Mouse (Mus musculus) hindbrain, embryonic 10.5 days (tissue): ENCODE results near the gene S100a1. TPM values are rescaled to one million over a fixed set of nuclear protein-coding genes. Genes with fewer than 3 reads are reported as not detected.
A peak's percentile ranks its signal among the peaks of the same experiment; 100 is the strongest.

Experiments used
- DNase-seq: peaks from one replicate; pipeline ENCODE4 v3.0.0-alpha.2; 2017; ENCODE audit warnings: low spot score
- H3K27ac ChIP-seq: fragments of 300-500 bp; sonication (generic); 2 replicates; pipeline ENCODE4 v1.5.1; 2016; ENCODE audit warnings: mild to moderate bottlenecking, moderate library complexity
- H3K27me3 ChIP-seq: fragments of 300-500 bp; sonication (generic); 2 replicates; pipeline ENCODE4 v1.6.1; 2016; ENCODE audit warnings: mild to moderate bottlenecking; ENCODE audit not compliant: poor library complexity, insufficient read depth, severe bottlenecking
- H3K36me3 ChIP-seq: fragments of 300-500 bp; sonication (generic); 2 replicates; pipeline ENCODE4 v1.6.1; 2016; ENCODE audit warnings: mild to moderate bottlenecking, moderate library complexity
- H3K4me1 ChIP-seq: fragments of 300-500 bp; sonication (generic); replicated peaks from 2 replicates; pipeline ENCODE4 v1.6.1; 2016; ENCODE audit warnings: mild to moderate bottlenecking
- H3K4me3 ChIP-seq: fragments of 300-500 bp; sonication (generic); 2 replicates; pipeline ENCODE4 v1.5.1; 2016; ENCODE audit warnings: mild to moderate bottlenecking, moderate library complexity
- H3K9me3 ChIP-seq: fragments of 300-500 bp; sonication (generic); 2 replicates; pipeline ENCODE4 v1.6.1; 2016; ENCODE audit warnings: mild to moderate bottlenecking, moderate library complexity
- WGBS: fragments of 180-500 bp; shearing (Covaris S2); methylation state at CpG from one replicate; pipeline ENCODE4 v1.1.7; 2016; 5-methylcytosine and 5-hydroxymethylcytosine counted together
- polyA plus RNA-seq: library from polyadenylated mRNA; unstranded; fragments of >200 nt; fragmentation: Nextera tagmentation; extraction: Ambion mirVana; gene quantifications from 2 replicates; pipeline ENCODE4 v1.2.1, GENCODE M21; 2016

S100a1 gene
- polyA plus RNA-seq, 1 experiment from 2014 or later = 7.7 TPM

GRCm38 (mm10) chr3:90526580-90526979, 12.4 kb upstream of the S100a1 start, which contains the start of gene S100a14:
Gene S100a14 (plus strand): TSS chr3:90526856.
- H3K9me3 ChIP-seq = no peaks in the 10 kb centered on the region

GRCm38 (mm10) chr3:90526076-90526475, 11.9 kb upstream of the S100a1 start:
- H3K36me3 ChIP-seq = no peaks in the 10 kb centered on the region
- H3K4me1 ChIP-seq = no peaks in the 10 kb centered on the region
- 77% methylated on average over 2 of the region's 2 CpGs for WGBS
- no peaks in the 10 kb centered on the region for H3K9me3 ChIP-seq
- H3K27me3 ChIP-seq = peaks cover 5% of the 10 kb centered on the region; the same call in 1 of the 2 replicates
- H3K4me3 ChIP-seq = no peak overlapping the region
- H3K27ac ChIP-seq = no peak overlapping the region
- DNase-seq = no peak

More at GRCm38 (mm10) chr3:90526580-90526979, 12.4 kb upstream of the S100a1 start, which contains the start of gene S100a14:
- no peak for DNase-seq
- WGBS = 83% methylated on average over 5 of the region's 5 CpGs
- Histone ChIP-seq H3K27ac (no peak within 1 kb of the TSS), H3K4me3 (no peak within 1 kb of the TSS), H3K36me3 (no peaks in the 10 kb centered on the region), H3K27me3 (peaks cover 5% of the 10 kb centered on the region; the same call in 1 of the 2 replicates), H3K4me1 (no peaks in the 10 kb centered on the region)

DNA sequence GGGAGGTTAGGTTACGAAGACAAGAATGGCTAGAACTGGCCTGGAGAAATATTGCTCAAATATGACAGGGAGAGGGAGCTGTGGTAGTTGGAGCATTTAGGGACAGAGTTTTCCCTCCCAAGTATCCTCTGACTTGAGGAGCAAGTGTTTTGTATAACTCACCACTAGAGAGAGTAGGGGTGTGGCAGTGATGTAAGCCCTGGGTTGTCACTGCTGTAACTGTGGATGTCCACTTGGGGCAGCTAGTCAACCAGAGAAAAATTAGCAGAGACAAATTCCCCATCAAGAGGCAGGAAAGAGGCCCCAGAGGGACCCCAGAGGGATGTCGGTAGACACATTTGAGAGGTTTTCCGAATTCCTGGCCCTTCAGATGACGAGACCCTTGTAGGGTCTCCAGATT, 11.2 kb upstream of the S100a1 start:
- DNase-seq = no peak
- Histone ChIP-seq H3K9me3 (no peaks in the 10 kb centered on the region), H3K4me1 (no peaks in the 10 kb centered on the region), H3K27ac (no peak overlapping the region), H3K4me3 (no peak overlapping the region), H3K36me3 (no peaks in the 10 kb centered on the region), H3K27me3 (peaks cover 5% of the 10 kb centered on the region; the same call in 1 of the 2 replicates)
- 61% methylated on average over 4 of the region's 4 CpGs for WGBS

DNA sequence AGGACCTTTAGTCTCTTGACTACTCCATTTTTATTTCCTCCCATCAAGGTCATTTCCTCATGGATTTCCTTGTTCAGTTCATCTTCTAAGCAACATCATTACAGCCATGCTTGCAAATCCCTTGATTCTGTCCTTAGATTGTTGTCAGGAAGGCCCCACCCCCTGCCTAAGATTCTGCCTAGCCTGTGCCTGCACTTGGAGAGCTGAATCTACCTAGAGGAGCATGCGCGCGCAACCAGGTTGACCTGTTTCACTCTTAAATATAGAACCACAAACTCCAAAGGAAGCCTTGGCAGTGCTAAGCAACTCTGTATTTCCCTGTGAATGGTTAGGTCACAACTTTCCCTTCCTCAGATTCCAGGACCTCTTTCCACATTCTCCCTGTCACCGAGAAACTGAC, 3.5 kb upstream of the S100a1 start:
- no peak for DNase-seq
- no peak overlapping the region for H3K4me3 ChIP-seq
- no peaks in the 10 kb centered on the region for H3K36me3 ChIP-seq
- WGBS = 85% methylated on average over 4 of the region's 4 CpGs
- H3K27ac ChIP-seq = no peak overlapping the region
- peaks cover 34% of the 10 kb centered on the region for H3K27me3 ChIP-seq
- H3K4me1 ChIP-seq = peaks cover 18% of the 10 kb centered on the region
- H3K9me3 ChIP-seq = no peaks in the 10 kb centered on the region

DNA sequence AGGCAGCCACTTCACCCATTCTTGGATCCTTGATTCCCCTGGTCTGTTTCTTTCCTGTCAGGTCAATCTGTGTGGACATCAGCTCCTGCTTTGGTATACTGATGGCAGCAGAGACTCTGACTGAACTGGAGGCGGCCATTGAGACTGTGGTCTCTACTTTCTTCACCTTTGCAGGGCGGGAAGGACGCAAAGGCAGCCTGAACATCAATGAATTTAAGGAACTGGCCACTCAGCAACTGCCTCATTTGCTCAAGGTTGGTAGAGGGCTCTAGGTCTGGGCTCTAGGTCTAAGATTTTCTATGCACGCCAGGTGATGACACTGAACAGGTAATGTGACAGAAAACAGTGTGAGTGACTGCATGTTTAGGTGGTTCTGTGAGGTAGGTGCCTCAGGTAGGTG, 1.6 kb upstream of the S100a1 start:
- Histone ChIP-seq H3K4me3 (no peak overlapping the region; the same call in 1 of the 2 replicates), H3K27me3 (peaks cover 52% of the 10 kb centered on the region), H3K36me3 (no peaks in the 10 kb centered on the region), H3K27ac (no peak overlapping the region), H3K9me3 (no peaks in the 10 kb centered on the region), H3K4me1 (peaks cover 18% of the 10 kb centered on the region)
- no peak for DNase-seq
- 83% methylated on average over 4 of the region's 4 CpGs for WGBS

DNA sequence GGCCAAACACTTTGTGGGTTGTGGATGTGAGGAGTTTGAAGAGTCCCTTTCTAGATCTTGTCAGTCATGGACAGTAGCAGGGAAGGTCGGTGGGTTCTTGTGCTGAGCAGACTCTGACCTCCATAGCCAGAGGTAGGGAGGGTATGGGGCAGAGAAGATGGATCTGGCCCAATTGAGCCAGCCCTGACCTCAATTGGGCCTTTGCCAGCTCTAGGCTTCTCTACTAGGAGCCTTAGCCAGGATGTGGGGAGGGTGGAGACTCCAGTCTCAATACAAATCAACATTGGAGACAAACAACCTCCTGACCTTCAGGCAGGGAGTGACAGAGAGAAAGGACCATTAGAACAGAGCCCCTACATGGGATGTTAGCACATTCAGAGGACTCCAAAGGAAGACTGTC, 1.1 kb upstream of the S100a1 start:
- no peak for DNase-seq
- no peaks in the 10 kb centered on the region for H3K9me3 ChIP-seq
- peak overlapping the region; percentile 62; the same call in 1 of the 2 replicates for H3K27ac ChIP-seq
- H3K4me1 ChIP-seq = peaks cover 18% of the 10 kb centered on the region
- H3K4me3 ChIP-seq = peak overlapping the region; percentile 53
- 43% methylated on average over 1 of the region's 1 CpGs for WGBS
- peaks cover 52% of the 10 kb centered on the region for H3K27me3 ChIP-seq
- no peaks in the 10 kb centered on the region for H3K36me3 ChIP-seq

DNA sequence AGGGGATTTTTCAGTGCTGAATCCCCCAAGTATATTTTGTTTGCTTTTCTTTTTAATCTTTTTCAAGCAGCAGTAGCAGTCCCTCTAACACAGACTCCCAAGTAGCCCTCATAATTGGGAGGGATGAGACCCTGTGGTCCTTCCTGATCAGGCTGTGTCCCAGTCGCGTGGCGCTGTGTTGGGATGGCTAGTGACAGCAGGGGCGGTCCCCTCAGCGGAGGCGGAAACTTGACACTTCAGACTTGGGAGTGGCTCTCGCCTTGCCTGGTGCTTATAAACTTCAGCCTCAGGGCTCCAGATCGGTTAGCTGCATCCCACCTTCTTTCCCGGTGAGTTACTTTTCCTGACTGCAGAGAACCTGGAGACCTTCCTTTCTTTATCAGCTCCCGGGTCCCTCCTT, 499 bp upstream of the S100a1 start:
- Histone ChIP-seq H3K4me3 (peak overlapping the region; percentile 53), H3K27me3 (peaks cover 52% of the 10 kb centered on the region), H3K9me3 (no peaks in the 10 kb centered on the region), H3K27ac (peak overlapping the region; percentile 62), H3K4me1 (peaks cover 19% of the 10 kb centered on the region), H3K36me3 (no peaks in the 10 kb centered on the region)
- 1% methylated on average over 10 of the region's 10 CpGs for WGBS
- DNase-seq = peak; percentile 64

DNA sequence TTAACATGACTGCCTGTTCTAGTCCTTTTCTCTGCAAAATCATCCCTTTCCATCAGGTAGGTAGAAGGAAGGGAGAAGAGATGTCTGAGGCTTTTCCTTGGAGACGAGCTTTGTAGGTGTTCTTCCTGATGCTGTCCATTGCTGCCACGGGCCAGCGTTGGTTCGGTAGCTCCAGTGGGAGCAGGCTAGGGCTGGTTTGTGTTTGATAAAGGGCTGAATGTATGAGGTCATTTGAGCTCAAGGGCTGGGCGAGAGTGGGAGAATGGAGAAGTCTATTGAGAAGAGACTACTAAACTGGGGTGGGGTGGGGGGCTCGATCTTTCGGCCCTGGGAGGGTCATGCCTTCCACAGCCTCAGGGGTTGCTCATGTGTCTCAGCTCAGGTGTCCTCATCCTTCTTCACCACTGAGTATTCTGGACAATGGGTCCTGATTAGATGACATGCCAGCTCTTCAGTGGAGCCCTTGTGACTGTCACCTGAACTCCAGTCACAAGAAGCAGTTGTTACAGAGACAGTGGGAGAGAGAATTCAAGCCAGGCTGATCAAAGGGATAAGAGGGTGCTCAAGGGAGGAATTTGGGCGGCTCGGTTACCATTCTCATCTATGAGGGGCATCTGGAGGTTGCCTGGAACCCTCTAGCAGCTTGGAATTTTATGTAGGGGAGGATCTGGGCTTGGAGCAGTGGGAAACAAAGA, 1.1 kb downstream of the S100a1 start:
- WGBS = 75% methylated on average over 9 of the region's 9 CpGs

DNA sequence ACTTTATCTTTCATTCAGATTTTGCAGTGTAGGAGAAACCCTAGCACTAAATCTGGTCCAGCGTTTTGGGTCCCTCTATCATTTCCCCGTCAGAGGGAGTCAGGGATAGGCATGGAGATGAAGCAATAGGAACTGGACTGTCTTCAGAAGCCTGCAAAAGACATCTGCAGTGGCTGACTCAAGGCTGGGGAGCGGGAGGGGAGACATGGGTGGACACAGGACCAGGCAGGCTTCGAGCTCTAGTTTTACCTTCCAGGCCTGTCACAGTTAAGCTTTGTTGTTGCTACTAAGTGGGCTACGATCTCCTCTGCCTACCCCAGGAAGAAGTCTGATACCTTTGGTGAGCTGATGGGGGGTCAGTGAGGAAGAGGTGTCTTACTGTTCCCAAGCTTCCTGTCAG, 1.9 kb downstream of the S100a1 start:
- H3K27me3 ChIP-seq = peaks cover 49% of the 10 kb centered on the region
- peaks cover 31% of the 10 kb centered on the region for H3K4me1 ChIP-seq
- peaks cover 5% of the 10 kb centered on the region for H3K36me3 ChIP-seq
- no peak overlapping the region for H3K4me3 ChIP-seq
- no peaks in the 10 kb centered on the region for H3K9me3 ChIP-seq
- WGBS = 83% methylated on average over 5 of the region's 5 CpGs
- no peak overlapping the region for H3K27ac ChIP-seq
- no peak for DNase-seq

More for the DNA sequence above, 1.1 kb downstream of the S100a1 start:
- peaks cover 23% of the 10 kb centered on the region for H3K4me1 ChIP-seq
- H3K36me3 ChIP-seq = no peaks in the 10 kb centered on the region
- no peak for DNase-seq
- peaks cover 52% of the 10 kb centered on the region for H3K27me3 ChIP-seq
- no peak overlapping the region for H3K27ac ChIP-seq
- peak overlapping the region; percentile 53; the same call in 1 of the 2 replicates for H3K4me3 ChIP-seq
- H3K9me3 ChIP-seq = no peaks in the 10 kb centered on the region

DNA sequence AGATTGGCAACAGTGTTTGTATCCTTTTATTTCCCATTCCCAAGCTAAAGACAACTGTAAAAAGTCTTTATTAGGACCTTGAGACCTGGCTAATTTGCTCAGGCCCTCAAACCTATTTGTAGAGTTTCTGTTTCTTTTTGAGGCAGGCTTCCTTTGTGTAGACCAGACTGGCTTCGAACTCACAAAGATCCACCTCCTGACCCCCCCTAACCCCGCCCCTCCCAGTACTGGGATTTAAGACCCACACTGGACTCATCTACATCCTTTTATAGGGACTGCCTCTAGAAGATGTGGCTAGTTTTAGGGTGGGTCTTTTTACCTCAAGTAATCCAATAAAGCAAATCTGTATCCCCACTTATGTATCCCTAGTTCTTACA, 4.5 kb downstream of the S100a1 start:
- DNase-seq = no peak
- H3K9me3 ChIP-seq = no peaks in the 10 kb centered on the region
- H3K4me3 ChIP-seq = peak overlapping the region; percentile 85
- peaks cover 37% of the 10 kb centered on the region for H3K27me3 ChIP-seq
- H3K4me1 ChIP-seq = peaks cover 28% of the 10 kb centered on the region
- peak overlapping the region; percentile 99 for H3K27ac ChIP-seq
- peaks cover 31% of the 10 kb centered on the region for H3K36me3 ChIP-seq
- 14% methylated on average over 2 of the region's 2 CpGs for WGBS

DNA sequence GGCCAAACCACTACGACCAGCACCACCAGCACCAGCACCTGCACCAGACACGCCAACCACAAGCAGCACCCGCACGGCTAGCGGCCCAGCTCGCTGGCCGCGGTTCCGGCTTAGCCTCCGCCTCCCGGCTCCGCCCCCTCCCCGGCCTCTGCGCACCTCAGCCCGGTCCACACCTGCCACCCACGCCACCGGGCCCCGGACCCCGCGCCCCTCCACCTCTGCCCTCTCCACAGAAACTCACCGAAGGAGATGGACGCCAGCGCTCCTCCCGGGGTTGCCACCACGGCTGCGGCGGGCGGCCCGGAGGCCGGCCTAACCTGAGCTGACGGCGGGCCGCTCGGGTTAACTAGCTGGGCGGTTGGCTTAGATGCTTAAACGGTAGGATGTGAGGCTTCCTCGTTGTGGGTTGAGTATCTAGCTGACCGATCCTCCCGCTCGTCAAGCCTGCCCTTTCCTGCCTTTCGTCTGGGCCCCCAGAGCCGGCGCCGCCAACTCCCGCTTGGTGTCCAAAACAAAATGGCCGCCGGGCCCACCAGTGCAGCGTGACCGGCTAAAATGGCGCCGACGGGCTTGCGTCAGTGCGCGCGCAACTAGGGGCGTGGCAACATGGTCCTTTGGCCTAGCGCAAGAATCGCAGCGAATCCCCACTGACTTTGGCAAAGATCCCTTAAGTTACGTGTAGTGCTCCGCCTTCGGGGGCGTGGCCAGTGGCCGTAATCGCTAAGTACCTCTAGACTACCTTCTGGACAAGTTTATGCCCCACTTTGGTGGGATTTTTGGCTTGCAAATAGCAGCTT, 5.0 kb downstream of the S100a1 start, which contains the start of gene Chtop:
TSS of gene Chtop (minus strand) at position 549 of the 797 bp plus-strand sequence.
- DNase-seq = peak; percentile 99
- Histone ChIP-seq H3K4me1 (peaks cover 22% of the 10 kb centered on the region), H3K27me3 (peaks cover 33% of the 10 kb centered on the region), H3K36me3 (peaks cover 36% of the 10 kb centered on the region), H3K4me3 (peak within 1 kb of the TSS; percentile 85), H3K27ac (peak within 1 kb of the TSS; percentile 99), H3K9me3 (no peaks in the 10 kb centered on the region)
- under 1% methylated on average over 66 of the region's 66 CpGs for WGBS

DNA sequence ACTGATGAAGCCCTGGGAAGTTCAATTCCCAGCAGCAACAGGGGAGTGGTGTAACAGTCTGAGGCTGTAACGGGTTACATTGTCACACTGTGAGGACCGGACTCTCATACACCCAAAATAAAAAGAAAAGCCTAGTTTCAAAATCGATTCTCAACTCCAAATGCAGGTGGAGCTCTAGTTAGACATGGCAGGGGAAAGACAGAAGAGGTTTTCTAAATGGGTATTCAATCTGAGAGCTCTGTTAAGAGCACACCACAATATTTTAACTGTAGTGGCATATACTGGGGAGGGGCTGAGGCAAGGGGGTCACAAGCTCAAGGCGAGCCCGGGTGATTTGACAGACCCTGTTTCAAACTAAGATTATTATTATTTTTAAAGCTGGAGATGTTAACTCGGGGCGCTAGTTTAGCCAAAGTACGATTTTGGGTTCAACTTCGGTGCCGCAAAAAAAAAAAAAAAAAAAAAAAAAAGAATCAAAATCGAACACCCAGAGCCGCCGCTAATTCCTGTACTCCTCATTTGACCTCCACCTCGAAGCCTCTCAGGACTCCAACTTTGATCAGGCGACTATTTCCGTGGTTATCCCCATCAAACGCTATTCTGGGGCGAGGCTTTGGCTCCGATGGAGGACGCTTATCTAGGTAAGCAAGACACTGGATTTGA, 5.8 kb downstream of the S100a1 start:
- no peak for DNase-seq
- no peaks in the 10 kb centered on the region for H3K9me3 ChIP-seq
- peak overlapping the region; percentile 85 for H3K4me3 ChIP-seq
- 5% methylated on average over 20 of the region's 20 CpGs for WGBS
- H3K27ac ChIP-seq = peak overlapping the region; percentile 99
- peaks cover 44% of the 10 kb centered on the region for H3K36me3 ChIP-seq
- peaks cover 26% of the 10 kb centered on the region for H3K27me3 ChIP-seq
- H3K4me1 ChIP-seq = peaks cover 16% of the 10 kb centered on the region
